Mouse (Mus musculus) induced T-regulatory cell, adult 2 months (primary cell): ENCODE data around the gene Spef2.
A peak's percentile ranks its signal among the peaks of the same experiment; 100 is the strongest.
"Not testable (repeated sequence)": the region's sequence is repeated elsewhere in the genome, so short reads cannot be mapped to it uniquely, and the experiment has no call there.

Experiments
- DNase-seq: peaks from one replicate; pipeline ENCODE4 v3.0.0-alpha.2; 2012; ENCODE audit warnings: low read depth

Gene Spef2

GRCm38 (mm10) chr15:9748359-9749102 is at the start of gene Spef2:
Gene Spef2, minus strand, starts transcription at chr15:9748868.
- peak; percentile 88 for DNase-seq

DNA sequence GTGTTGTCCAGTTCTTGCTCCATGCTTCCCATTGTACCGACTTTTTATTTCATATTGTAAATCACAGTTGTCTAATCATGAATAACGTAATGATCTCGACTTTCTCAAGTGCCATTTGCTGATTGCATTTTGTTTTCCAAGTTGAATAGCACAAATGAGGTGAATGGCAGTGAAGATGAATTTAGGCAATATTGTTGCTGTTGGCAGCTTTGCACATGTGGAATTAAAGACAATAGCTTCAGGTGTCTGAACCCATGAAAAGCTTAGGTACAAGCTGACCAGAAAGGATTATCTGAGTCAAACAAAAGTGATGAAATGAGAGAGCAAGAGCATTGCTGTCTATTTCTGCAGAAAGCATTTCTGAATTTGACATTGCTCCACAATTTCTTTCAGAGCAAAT is 45.5 kb upstream of the Spef2 start:
- DNase-seq: no peak

- no peak for DNase-seq
These were observed 39.8 kb upstream of the Spef2 start for GRCm38 (mm10) chr15:9788245-9789030.

DNA sequence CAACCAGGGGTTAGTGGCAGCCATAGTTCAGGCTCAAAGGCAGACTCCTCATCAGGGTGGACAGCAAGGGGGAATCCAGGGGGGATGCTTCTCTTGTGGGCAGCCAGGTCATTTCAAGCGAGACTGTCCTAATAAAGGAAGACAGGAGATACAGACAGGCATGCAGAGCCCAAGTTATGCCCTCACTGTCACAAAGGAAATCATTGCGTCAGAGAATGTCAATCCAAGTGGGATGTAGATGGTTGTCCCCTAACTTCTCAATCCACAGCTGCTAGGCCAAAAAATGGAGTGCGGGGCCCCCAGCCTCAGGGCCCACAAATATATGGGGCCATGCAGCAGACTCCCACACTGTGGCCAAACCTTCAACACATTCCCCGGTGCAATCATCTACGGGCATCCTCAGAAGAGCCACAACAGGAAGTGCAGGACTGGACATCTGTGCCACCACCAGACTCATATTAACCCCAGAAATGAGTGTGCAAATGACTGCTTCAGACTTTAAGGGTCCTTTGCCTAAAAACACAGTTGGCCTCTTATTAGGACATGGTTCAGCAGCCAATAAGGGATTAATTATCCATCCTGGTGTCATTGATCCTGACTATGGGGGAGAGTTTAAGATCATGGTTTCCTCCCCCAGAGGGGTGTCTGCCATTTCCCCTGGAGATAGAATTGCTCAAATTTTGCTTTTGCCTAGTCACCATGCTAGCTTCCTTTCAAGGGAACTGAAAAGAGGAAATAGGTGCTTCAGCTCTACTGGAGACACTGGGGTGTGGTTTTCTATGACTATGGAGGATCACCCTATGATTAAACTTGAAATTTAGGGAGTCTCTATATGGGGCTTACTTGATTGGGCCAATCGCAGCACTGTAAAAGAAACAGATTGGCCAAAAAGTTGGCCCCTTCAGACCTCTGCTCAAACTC is 25.8 kb upstream of the Spef2 start:
- not testable (repeated sequence) for DNase-seq

DNA sequence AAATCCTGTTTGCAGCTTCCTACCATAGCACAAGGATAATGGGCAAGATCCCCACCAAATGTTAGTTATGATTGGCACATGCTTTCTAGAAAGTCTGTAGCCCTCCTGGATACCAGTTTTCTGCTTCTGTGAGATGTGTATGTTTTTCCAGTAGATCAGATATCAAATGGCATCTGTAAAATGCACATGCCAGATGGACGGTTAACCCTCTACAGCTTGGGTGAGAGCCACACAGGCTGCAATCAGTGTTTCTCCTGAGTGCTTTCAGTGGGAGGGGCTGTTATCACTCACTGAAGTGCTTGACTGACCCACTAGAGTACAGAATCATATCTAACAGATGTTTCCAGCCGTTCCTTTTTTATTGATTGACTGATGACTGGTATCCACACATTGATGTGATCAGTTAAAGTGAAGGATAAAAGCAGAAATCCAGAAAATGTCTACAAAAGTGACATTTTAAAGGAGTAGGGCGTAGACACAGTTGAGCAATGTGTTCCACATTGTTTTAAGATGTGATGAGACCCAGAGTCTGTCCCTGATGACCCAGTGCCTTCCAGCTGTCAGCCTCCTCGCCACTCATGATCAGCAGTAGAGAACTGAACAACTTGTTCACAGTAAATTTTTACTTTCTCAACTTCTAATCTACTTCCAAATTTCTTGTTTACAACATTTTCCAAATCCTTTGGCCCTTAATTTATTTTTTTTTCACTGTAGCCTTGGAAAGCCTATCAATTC is 19.7 kb upstream of the Spef2 start:
- DNase-seq: no peak

GRCm38 (mm10) chr15:9767034-9767433 is 18.4 kb upstream of the Spef2 start:
- DNase-seq: no peak

GRCm38 (mm10) chr15:9750966-9751365 is 2.3 kb upstream of the Spef2 start:
- DNase-seq: no peak

- peak; percentile 2 for DNase-seq
These were observed 1.1 kb downstream of the Spef2 start for GRCm38 (mm10) chr15:9747410-9748104.

GRCm38 (mm10) chr15:9742172-9742571 is 6.5 kb downstream of the Spef2 start:
- DNase-seq: no peak

DNA sequence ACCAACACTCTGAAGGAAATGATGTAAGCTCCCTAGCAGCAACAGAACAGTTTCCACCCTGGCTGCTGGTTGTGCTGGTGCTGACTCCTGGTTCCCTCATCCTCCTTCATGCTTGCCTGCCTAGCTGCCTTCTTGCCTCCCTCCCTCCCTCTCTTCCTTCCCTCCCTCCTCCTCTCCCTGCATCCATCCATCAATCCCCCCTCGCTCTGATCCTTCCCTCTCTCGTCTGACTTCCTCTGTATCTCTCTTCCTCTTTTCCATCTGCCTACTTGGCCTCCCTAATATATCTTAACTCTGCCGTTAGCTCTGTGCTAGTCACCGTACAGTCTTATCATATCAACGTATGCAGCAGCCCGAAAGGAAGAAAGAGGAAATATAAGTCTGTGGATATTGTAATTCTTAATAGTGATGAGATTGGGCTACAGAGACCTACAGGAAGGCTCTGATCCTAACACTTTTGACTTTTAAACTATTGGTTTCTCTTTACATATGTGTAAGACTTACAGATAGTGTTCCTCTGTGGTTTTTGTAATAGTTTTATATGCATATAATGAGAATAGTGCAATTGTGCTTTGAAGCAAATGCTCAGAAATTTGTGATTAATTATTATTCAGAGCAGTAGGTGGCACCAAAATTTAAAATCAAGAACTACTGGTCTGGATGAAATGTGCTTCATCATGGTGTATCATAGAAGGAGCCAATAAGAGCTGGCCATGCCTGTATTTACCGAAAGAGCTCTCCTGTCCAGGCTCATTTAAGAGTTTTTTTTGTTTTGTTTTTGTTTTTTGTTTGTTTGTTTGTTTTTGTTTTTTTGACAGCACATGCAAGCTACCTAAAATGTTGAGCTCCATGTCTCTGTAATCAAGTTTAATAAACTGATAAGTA is 33.9 kb downstream of the Spef2 start:
- DNase-seq: peak; percentile 10

DNA sequence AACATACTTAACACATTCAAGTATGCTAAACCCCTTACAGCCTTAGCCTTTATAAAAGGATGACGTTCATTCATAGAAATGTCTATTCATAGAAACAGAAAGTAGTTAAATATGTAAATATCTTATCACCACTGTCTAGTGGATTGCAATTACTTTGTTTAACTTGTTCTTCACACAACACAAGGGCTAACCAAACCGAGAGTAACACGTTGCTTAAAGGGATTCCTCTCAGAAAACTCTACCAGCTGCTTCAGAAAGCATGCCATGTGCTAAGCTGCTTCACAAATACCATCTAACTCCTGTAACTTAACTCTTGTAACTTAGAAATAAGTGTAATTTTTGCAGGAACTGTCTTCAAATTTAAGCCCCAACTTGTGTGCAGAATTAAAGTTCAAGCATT is 35.0 kb downstream of the Spef2 start:
- no peak for DNase-seq

GRCm38 (mm10) chr15:9710330-9710729 is 38.3 kb downstream of the Spef2 start:
- no peak for DNase-seq

DNA sequence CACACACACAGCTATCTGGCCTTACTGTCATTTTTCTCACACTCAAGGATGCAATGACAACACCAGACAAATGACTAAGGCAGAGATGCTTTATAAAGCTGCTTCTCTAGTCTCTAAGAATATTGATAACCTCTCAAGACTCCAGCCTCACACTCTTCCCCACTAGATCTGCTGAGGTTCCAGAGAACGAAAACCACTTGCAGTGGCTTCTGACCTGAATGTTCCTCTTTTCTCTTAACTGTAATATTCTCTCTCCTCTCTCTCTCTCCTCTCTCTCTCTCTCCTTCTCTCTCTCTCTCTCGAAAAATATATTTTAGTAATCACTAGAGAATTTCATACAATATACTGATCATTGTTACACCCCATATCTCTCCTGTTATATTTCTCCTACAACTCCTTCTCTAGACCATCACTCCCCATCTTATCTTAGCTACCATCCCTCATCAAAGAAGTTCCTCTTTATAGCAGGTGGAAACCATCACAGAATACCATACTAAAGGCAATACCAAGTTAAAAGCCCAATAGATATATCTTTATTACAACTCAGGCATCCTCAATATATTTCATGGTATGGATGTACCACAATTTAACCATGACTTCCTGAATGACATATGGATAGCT is 42.7 kb downstream of the Spef2 start:
- no peak for DNase-seq

DNA sequence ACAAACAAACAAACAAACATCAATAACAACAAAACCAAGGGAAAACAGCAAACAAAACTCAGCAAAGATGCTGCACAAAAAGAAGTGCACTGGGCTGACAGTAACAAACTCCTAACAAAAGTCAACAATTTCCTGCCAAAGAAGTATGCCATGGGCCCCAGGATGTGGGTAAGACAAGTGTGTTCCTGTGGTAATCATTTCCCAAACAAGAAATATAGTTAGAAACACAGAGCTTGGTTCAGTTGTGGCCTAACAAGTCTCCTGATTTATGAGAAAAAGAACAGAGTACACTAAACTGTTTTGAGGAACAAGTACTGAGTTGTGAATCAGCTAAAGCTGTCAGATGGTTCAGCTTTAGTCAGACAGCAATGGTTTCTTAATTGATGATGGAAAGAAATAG is 46.8 kb downstream of the Spef2 start:
- peak; percentile 60 for DNase-seq

DNA sequence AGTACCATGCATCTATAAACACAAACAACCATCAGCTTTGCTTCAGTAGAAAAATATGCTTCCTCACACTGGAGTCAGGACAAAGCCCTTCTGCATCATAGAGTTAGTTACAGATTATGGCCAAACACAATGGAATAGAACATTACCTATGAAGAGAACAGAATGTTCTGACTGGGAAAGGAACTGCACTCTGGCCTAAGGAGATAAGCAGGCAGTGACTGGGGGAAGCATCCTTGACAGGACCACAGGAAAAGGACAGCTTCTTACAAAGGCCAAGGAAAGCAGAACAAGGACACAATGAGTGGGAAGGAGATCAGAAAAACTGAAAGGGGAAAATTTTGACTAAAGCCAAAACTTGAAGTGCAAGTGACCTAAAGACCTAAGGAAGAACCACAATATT is 56.9 kb downstream of the Spef2 start:
- DNase-seq: no peak

GRCm38 (mm10) chr15:9690845-9691244 is 57.8 kb downstream of the Spef2 start:
- no peak for DNase-seq

GRCm38 (mm10) chr15:9690436-9690835 is 58.2 kb downstream of the Spef2 start:
- no peak for DNase-seq

GRCm38 (mm10) chr15:9683485-9683884 is 65.2 kb downstream of the Spef2 start:
- DNase-seq: no peak

GRCm38 (mm10) chr15:9677343-9678036 is 71.2 kb downstream of the Spef2 start:
- peak; percentile 12 for DNase-seq
